Mouse (Mus musculus) gastrocnemius, adult 8-10 months (tissue): ENCODE results near the gene Zfp446. TPM values are rescaled to one million over a fixed set of nuclear protein-coding genes. Genes with fewer than 3 reads are reported as not detected.

Experiments
- DNase-seq, 2 experiments: peaks; one replicate each; pipeline ENCODE4 v3.0.0; 2022; ENCODE audit warnings: low spot score in 2 of 2
- total RNA-seq, 4 experiments: library from RNA; stranded (reverse); gene quantifications; 2 replicates each; pipeline ENCODE4 v1.2.4; 2022

Gene Zfp446
- total RNA-seq, 4 experiments from 2014 or later = 1.1 to 2.3 (median 2.2) TPM

GRCm38 (mm10) chr7:12986906-12987305 lies 9.3 kb downstream of the Zfp446 start:
- no peak for DNase-seq

GRCm38 (mm10) chr7:12987409-12988189 lies 10.0 kb downstream of the Zfp446 start:
- no peak for DNase-seq

GRCm38 (mm10) chr7:12992222-12992621 lies 14.6 kb downstream of the Zfp446 start:
- DNase-seq = no peak

GRCm38 (mm10) chr7:12993148-12993547 lies 15.5 kb downstream of the Zfp446 start:
- DNase-seq = no peak

- no peak for DNase-seq
Measured at GRCm38 (mm10) chr7:12995862-12996261, 18.2 kb downstream of the Zfp446 start.

GRCm38 (mm10) chr7:12997230-12997629 lies 19.6 kb downstream of the Zfp446 start:
- no peak for DNase-seq

- no peak for DNase-seq
Measured at GRCm38 (mm10) chr7:12998053-12998452, 20.4 kb downstream of the Zfp446 start, which contains the start of gene Slc27a5. Gene Slc27a5, minus strand, starts transcription at chr7:12998192.

GRCm38 (mm10) chr7:12998851-12999250 lies 21.2 kb downstream of the Zfp446 start, which contains the start of gene Trim28:
Gene Trim28, plus strand, starts transcription at chr7:12999114.
- no peak for DNase-seq

- no peak for DNase-seq
Measured at GRCm38 (mm10) chr7:13001584-13001983, 23.9 kb downstream of the Zfp446 start.

- no peak for DNase-seq
Measured at GRCm38 (mm10) chr7:13003380-13003779, 25.7 kb downstream of the Zfp446 start.

- DNase-seq = no peak
Measured at GRCm38 (mm10) chr7:13006011-13006410, 28.4 kb downstream of the Zfp446 start.

GRCm38 (mm10) chr7:13006531-13006930 lies 28.9 kb downstream of the Zfp446 start:
- no peak for DNase-seq

- DNase-seq = no peak
Measured at GRCm38 (mm10) chr7:13007341-13008092, 29.9 kb downstream of the Zfp446 start.

GRCm38 (mm10) chr7:13009143-13010004 lies 31.7 kb downstream of the Zfp446 start:
- peak; percentile 89 for DNase-seq

GRCm38 (mm10) chr7:13010005-13010908 lies 32.6 kb downstream of the Zfp446 start, which contains the start of gene Zbtb45:
Gene Zbtb45, minus strand, starts transcription at chr7:13010034.
- no peak for DNase-seq

GRCm38 (mm10) chr7:13013671-13014070 lies 36.0 kb downstream of the Zfp446 start:
- no peak for DNase-seq

GRCm38 (mm10) chr7:13014275-13014839 lies 36.7 kb downstream of the Zfp446 start:
- DNase-seq = no peak

GRCm38 (mm10) chr7:13015217-13015616 lies 37.6 kb downstream of the Zfp446 start:
- DNase-seq = no peak

- DNase-seq = peak in 1 of 2 experiments; percentile 37
Measured at GRCm38 (mm10) chr7:13022773-13023535, 45.3 kb downstream of the Zfp446 start.
